Mouse (Mus musculus) CD4-positive naive resting alpha-beta T cell, adult 57 days (primary cell): Measurements from ENCODE around the gene Vmn1r233. TPM values are rescaled to one million over a fixed set of nuclear protein-coding genes. Genes with fewer than 3 reads are reported as not detected.

Experiments
- total RNA-seq: library from RNA; stranded (reverse); gene quantifications from one replicate; pipeline ENCODE4 v1.2.4, GENCODE M21; 2023

Gene Vmn1r233
- total RNA-seq: not detected

GRCm38 (mm10) chr17:20996364-20996763 is at the start of gene Vmn1r233:
Vmn1r233 (minus strand) TSS chr17:20996464.

DNA sequence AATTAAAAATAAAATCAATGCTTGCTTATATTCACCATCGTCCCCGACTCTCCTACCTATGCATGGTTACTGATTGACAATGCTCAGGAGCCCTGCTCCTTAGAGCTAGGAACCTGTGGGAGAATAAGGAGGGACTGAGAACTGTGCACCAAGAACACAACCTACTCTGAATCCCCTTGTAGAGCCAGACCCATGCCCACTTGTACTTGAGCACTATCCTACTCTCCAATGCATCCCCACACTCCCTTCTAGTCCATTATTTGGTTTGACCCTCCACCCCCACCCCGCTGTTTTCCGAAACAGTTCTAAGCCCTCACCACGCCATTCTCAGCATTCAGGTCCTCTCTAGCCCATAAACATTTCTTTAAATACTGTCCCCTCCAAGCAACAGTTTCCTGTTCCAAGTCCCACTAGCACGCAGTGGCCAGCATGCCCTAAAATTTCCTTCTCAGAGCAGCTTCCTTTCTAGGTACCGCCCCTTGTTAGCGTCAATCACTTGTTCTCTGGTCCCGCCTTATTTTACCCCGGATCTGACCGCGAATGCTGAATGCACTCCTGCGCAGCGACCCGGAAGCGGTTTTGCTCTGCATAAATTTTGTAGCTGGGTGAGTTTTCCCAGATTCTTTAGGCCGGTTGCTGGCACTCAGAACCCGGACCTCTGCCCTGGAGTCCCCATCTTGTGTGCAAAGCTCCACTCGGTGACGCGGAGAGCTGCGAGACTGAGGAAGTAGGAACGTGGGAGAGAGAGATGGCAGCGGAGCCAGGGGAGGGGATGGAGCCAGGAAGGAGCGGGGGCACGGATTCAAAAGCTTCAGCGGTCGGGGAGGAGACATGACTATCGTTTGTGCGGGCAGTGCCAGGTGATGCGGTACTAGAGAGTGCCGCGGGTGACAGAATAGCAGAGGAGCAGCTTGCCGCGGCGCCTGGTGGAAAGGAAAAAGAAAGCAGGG is 12.4 kb upstream of the Vmn1r233 start, which contains the start of gene Zfp160:
Gene Zfp160 (plus strand): TSS at position 522 of the 950 bp plus-strand sequence.

GRCm38 (mm10) chr17:20944985-20945891 is 51.0 kb downstream of the Vmn1r233 start, which contains the start of gene Ppp2r1a:
Ppp2r1a (plus strand) TSS chr17:20945311.

Other genes with a start within 250 kb of the Vmn1r233 start
- gene Vmn1r228, start 210.3 kb downstream of the Vmn1r233 start, total RNA-seq: not detected
- gene Vmn1r229, start 184.9 kb downstream of the Vmn1r233 start, total RNA-seq: not detected
- not detected for gene Vmn1r230, start 156.0 kb downstream of the Vmn1r233 start, total RNA-seq
- gene Vmn1r231, start 91.4 kb downstream of the Vmn1r233 start, total RNA-seq: not detected
- gene Vmn1r232, start 76.8 kb downstream of the Vmn1r233 start, total RNA-seq: not detected
- gene Ppp2r1a, start 51.2 kb downstream of the Vmn1r233 start, total RNA-seq: 286 TPM
- 15.0 TPM for gene Zfp160, start 12.4 kb upstream of the Vmn1r233 start, total RNA-seq
- gene Vmn1r234, start 229.6 kb upstream of the Vmn1r233 start, total RNA-seq: not detected